Mouse (Mus musculus): ENCODE measurements around the gene Plin5. TPM values are rescaled to one million over a fixed set of nuclear protein-coding genes. Genes with fewer than 3 reads are reported as not detected.

Plin5 gene
- 0.22 TPM in 1 of 2 replicates, not detected in the other for polyA plus RNA-seq (2016; fragmentation: Nextera tagmentation; extraction: Ambion mirVana)

GRCm38 (mm10) chr17:56117251-56117710 lies at the start of gene Plin5:
Gene Plin5, minus strand, starts transcription at chr17:56117596.
- H3K4me2 ChIP-seq = peak within 1 kb of the TSS; percentile 52
- H3K27ac ChIP-seq = no peak within 1 kb of the TSS
- H3K36me3 ChIP-seq (replicated peaks) = no peaks in the 10 kb centered on the region
- H3K4me3 ChIP-seq (replicated peaks) = peak within 1 kb of the TSS; percentile 27
- 2% methylated on average over 27 of the region's 27 CpGs for WGBS
- peaks cover 69% of the 10 kb centered on the region for H3K27me3 ChIP-seq
- H3K9ac ChIP-seq = no peak within 1 kb of the TSS
- ATAC-seq (ENCODE audit: low FRiP score) = peak; percentile 42; the same call in 1 of the 2 replicates
- H3K9me3 ChIP-seq = peaks cover 2% of the 10 kb centered on the region; the same call in 1 of the 2 replicates
- peaks cover 15% of the 10 kb centered on the region for H3K4me1 ChIP-seq

- no peak overlapping the region for H3K4me2 ChIP-seq
- peaks cover 34% of the 10 kb centered on the region for H3K4me1 ChIP-seq
- no peaks in the 10 kb centered on the region for H3K36me3 ChIP-seq (replicated peaks)
- no peak overlapping the region for H3K27ac ChIP-seq
- no peak overlapping the region for H3K4me3 ChIP-seq (replicated peaks)
- H3K9ac ChIP-seq = no peak overlapping the region
- ATAC-seq (ENCODE audit: low FRiP score) = no peak
- H3K9me3 ChIP-seq = no peaks in the 10 kb centered on the region
- WGBS = 72% methylated on average over 11 of the region's 11 CpGs
- peaks cover 11% of the 10 kb centered on the region for H3K27me3 ChIP-seq
Observed at GRCm38 (mm10) chr17:56165671-56166070, 48.3 kb upstream of the Plin5 start.

- H3K36me3 ChIP-seq (replicated peaks) = no peaks in the 10 kb centered on the region
- no peak for ATAC-seq (ENCODE audit: low FRiP score)
- H3K9me3 ChIP-seq = no peaks in the 10 kb centered on the region
- peaks cover 16% of the 10 kb centered on the region for H3K27me3 ChIP-seq
- H3K27ac ChIP-seq = no peak overlapping the region
- H3K4me1 ChIP-seq = peaks cover 24% of the 10 kb centered on the region
- no peak overlapping the region for H3K4me3 ChIP-seq (replicated peaks)
- H3K4me2 ChIP-seq = no peak overlapping the region
- WGBS = 78% methylated on average over 3 of the region's 3 CpGs
- no peak overlapping the region for H3K9ac ChIP-seq
Observed at GRCm38 (mm10) chr17:56164510-56164909, 47.1 kb upstream of the Plin5 start.

GRCm38 (mm10) chr17:56163523-56164102 lies 46.2 kb upstream of the Plin5 start:
- no peak overlapping the region for H3K4me3 ChIP-seq (replicated peaks)
- 0 out of 2 replicates have a peak overlapping the region, but pooled peaks have one; percentile 68 for H3K4me2 ChIP-seq

GRCm38 (mm10) chr17:56162231-56162774 lies 44.9 kb upstream of the Plin5 start, which contains the start of gene Tnfaip8l1:
Gene Tnfaip8l1, plus strand, starts transcription at chr17:56162477.
- H3K27me3 ChIP-seq = peaks cover 37% of the 10 kb centered on the region
- peak within 1 kb of the TSS; percentile 68 for H3K4me2 ChIP-seq
- H3K36me3 ChIP-seq (replicated peaks) = no peaks in the 10 kb centered on the region
- peaks cover 24% of the 10 kb centered on the region for H3K4me1 ChIP-seq
- no peaks in the 10 kb centered on the region for H3K9me3 ChIP-seq
- H3K9ac ChIP-seq = peak within 1 kb of the TSS; percentile 55
- under 1% methylated on average over 30 of the region's 30 CpGs for WGBS
- peak; percentile 98 for ATAC-seq (ENCODE audit: low FRiP score)
- peak within 1 kb of the TSS; percentile 44 for H3K4me3 ChIP-seq (replicated peaks)
- H3K27ac ChIP-seq = no peak within 1 kb of the TSS

More at GRCm38 (mm10) chr17:56163523-56164102, 46.2 kb upstream of the Plin5 start:
- Histone ChIP-seq H3K27ac (no peak overlapping the region), H3K9me3 (no peaks in the 10 kb centered on the region), H3K9ac (no peak overlapping the region), H3K36me3 (replicated peaks) (no peaks in the 10 kb centered on the region), H3K4me1 (peaks cover 24% of the 10 kb centered on the region), H3K27me3 (peaks cover 24% of the 10 kb centered on the region)
- ATAC-seq (ENCODE audit: low FRiP score) = no peak
- WGBS = 79% methylated on average over 6 of the region's 6 CpGs

- Histone ChIP-seq H3K9me3 (no peaks in the 10 kb centered on the region), H3K27ac (no peak overlapping the region), H3K9ac (no peak overlapping the region), H3K36me3 (replicated peaks) (no peaks in the 10 kb centered on the region), H3K4me2 (no peak overlapping the region), H3K4me3 (replicated peaks) (no peak overlapping the region), H3K27me3 (peaks cover 63% of the 10 kb centered on the region), H3K4me1 (peaks cover 16% of the 10 kb centered on the region)
- WGBS = 3% methylated on average over 9 of the region's 9 CpGs
- ATAC-seq (ENCODE audit: low FRiP score) = no peak
Observed at GRCm38 (mm10) chr17:56159729-56160128, 42.3 kb upstream of the Plin5 start.

- Histone ChIP-seq H3K4me2 (no peak overlapping the region), H3K36me3 (replicated peaks) (no peaks in the 10 kb centered on the region), H3K27me3 (peaks cover 80% of the 10 kb centered on the region), H3K27ac (no peak overlapping the region), H3K4me1 (peaks cover 18% of the 10 kb centered on the region), H3K4me3 (replicated peaks) (no peak overlapping the region), H3K9ac (no peak overlapping the region), H3K9me3 (no peaks in the 10 kb centered on the region)
- WGBS = 41% methylated on average over 9 of the region's 9 CpGs
- ATAC-seq (ENCODE audit: low FRiP score) = peak; percentile 72
Observed at GRCm38 (mm10) chr17:56153643-56154042, 36.2 kb upstream of the Plin5 start.

GRCm38 (mm10) chr17:56149897-56150296 lies 32.5 kb upstream of the Plin5 start:
- Histone ChIP-seq H3K4me1 (peaks cover 31% of the 10 kb centered on the region), H3K9me3 (no peaks in the 10 kb centered on the region), H3K4me3 (replicated peaks) (no peak overlapping the region), H3K4me2 (no peak overlapping the region), H3K27me3 (peaks cover 81% of the 10 kb centered on the region), H3K9ac (no peak overlapping the region), H3K27ac (no peak overlapping the region), H3K36me3 (replicated peaks) (no peaks in the 10 kb centered on the region)
- 36% methylated on average over 2 of the region's 2 CpGs for WGBS
- ATAC-seq (ENCODE audit: low FRiP score) = no peak

GRCm38 (mm10) chr17:56148790-56149618 lies 31.6 kb upstream of the Plin5 start:
- Histone ChIP-seq H3K36me3 (replicated peaks) (no peaks in the 10 kb centered on the region), H3K9ac (peak overlapping the region; percentile 41; the same call in 1 of the 2 replicates), H3K4me3 (replicated peaks) (peak overlapping the region; percentile 28), H3K27ac (no peak overlapping the region), H3K9me3 (no peaks in the 10 kb centered on the region), H3K4me1 (peaks cover 29% of the 10 kb centered on the region), H3K27me3 (peaks cover 79% of the 10 kb centered on the region), H3K4me2 (peak overlapping the region; percentile 47)
- 2% methylated on average over 29 of the region's 30 CpGs for WGBS
- peak; percentile 37 for ATAC-seq (ENCODE audit: low FRiP score)

GRCm38 (mm10) chr17:56148280-56148679 lies 30.9 kb upstream of the Plin5 start:
- peak overlapping the region; percentile 47 for H3K4me2 ChIP-seq

GRCm38 (mm10) chr17:56147420-56147819 lies 30.0 kb upstream of the Plin5 start:
- H3K4me3 ChIP-seq (replicated peaks) = no peak overlapping the region
- H3K9me3 ChIP-seq = no peaks in the 10 kb centered on the region
- H3K9ac ChIP-seq = no peak overlapping the region
- H3K4me2 ChIP-seq = no peak overlapping the region
- H3K36me3 ChIP-seq (replicated peaks) = no peaks in the 10 kb centered on the region
- no peak for ATAC-seq (ENCODE audit: low FRiP score)
- H3K4me1 ChIP-seq = peaks cover 29% of the 10 kb centered on the region
- H3K27ac ChIP-seq = no peak overlapping the region
- WGBS = 71% methylated on average over 12 of the region's 12 CpGs
- peaks cover 93% of the 10 kb centered on the region for H3K27me3 ChIP-seq

More at GRCm38 (mm10) chr17:56148280-56148679, 30.9 kb upstream of the Plin5 start:
- WGBS = 16% methylated on average over 9 of the region's 9 CpGs
- H3K9ac ChIP-seq = no peak overlapping the region
- no peaks in the 10 kb centered on the region for H3K36me3 ChIP-seq (replicated peaks)
- 0 out of 2 replicates have a peak overlapping the region, but pooled peaks have one; percentile 28 for H3K4me3 ChIP-seq (replicated peaks)
- peaks cover 22% of the 10 kb centered on the region for H3K4me1 ChIP-seq
- ATAC-seq (ENCODE audit: low FRiP score) = no peak
- no peak overlapping the region for H3K27ac ChIP-seq
- peaks cover 84% of the 10 kb centered on the region for H3K27me3 ChIP-seq
- no peaks in the 10 kb centered on the region for H3K9me3 ChIP-seq

GRCm38 (mm10) chr17:56146131-56146530 lies 28.7 kb upstream of the Plin5 start:
- WGBS = 16% methylated on average over 9 of the region's 9 CpGs
- Histone ChIP-seq H3K36me3 (replicated peaks) (no peaks in the 10 kb centered on the region), H3K27ac (no peak overlapping the region), H3K4me2 (no peak overlapping the region), H3K9ac (no peak overlapping the region), H3K4me1 (peaks cover 42% of the 10 kb centered on the region), H3K9me3 (no peaks in the 10 kb centered on the region), H3K27me3 (peaks cover 97% of the 10 kb centered on the region), H3K4me3 (replicated peaks) (no peak overlapping the region)
- ATAC-seq (ENCODE audit: low FRiP score) = no peak
